Mouse (Mus musculus): Measurements from ENCODE around the gene Eef1akmt3. TPM values are rescaled to one million over a fixed set of nuclear protein-coding genes. Genes with fewer than 3 reads are reported as not detected.

Gene Eef1akmt3
- polyA plus RNA-seq, 1 experiment from 2014 or later, result 0.14 TPM

DNA sequence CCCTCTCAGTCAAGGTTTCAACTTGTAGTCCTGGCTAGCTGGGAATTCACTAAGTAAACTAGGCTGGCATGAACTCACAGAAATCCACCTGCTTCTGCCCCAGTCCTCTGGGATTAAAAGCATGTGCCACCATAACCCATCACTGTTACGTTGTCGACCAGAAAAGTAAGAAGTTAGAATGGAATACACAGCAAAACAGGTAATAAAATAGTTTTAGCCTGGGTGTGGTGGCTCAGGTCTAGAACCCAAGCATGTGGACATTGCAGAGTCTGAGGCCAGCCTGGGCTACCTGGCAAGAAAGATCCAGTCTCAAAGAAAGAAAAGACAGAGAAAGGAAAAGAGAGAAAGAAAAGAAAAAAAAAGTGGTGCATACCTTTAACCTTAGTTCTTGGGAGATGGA lies 20.2 kb upstream of the Eef1akmt3 start:
- 54% methylated on average over 2 of the region's 2 CpGs for WGBS (ENCODE audit: insufficient replicate concordance)
- Histone ChIP-seq H3K27ac (replicated peaks) (no peak overlapping the region), H3K4me3 (replicated peaks) (no peak overlapping the region), H3K9me3 (replicated peaks) (no peaks in the 10 kb centered on the region), H3K27me3 (peaks cover 61% of the 10 kb centered on the region), H3K4me2 (no peak overlapping the region), H3K4me1 (replicated peaks) (peaks cover 62% of the 10 kb centered on the region), H3K36me3 (replicated peaks) (peaks cover 18% of the 10 kb centered on the region), H3K9ac (no peak overlapping the region)
- no peak for ATAC-seq (ENCODE audit: insufficient read depth)

DNA sequence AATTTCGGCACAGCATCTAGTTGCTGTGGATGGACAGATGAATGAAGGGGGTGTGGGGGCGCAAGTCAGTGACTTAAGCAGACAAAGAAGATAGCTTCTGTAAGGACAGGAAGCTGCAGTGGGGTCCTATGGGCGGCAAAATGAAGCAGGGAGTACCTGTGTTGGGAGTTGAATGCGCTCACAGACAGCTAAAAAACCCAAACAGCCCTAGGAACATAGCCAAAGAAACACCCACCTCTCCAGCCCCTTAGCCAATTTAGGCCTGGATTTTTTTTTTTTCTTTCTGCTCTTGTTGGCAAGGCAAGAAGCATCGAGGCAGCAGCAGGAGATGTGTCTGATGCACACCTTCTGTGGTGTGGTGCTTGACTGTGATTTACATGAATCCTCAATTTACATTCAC lies 19.8 kb upstream of the Eef1akmt3 start:
- no peak overlapping the region for H3K4me3 ChIP-seq (replicated peaks)
- H3K27me3 ChIP-seq, result peaks cover 66% of the 10 kb centered on the region
- H3K4me1 ChIP-seq (replicated peaks), result peaks cover 59% of the 10 kb centered on the region
- H3K36me3 ChIP-seq (replicated peaks), result peaks cover 14% of the 10 kb centered on the region
- WGBS (ENCODE audit: insufficient replicate concordance), result 51% methylated on average over 5 of the region's 5 CpGs
- H3K9me3 ChIP-seq (replicated peaks), result no peaks in the 10 kb centered on the region
- no peak overlapping the region for H3K27ac ChIP-seq (replicated peaks)
- no peak overlapping the region for H3K4me2 ChIP-seq
- no peak for ATAC-seq (ENCODE audit: insufficient read depth)
- H3K9ac ChIP-seq, result no peak overlapping the region

DNA sequence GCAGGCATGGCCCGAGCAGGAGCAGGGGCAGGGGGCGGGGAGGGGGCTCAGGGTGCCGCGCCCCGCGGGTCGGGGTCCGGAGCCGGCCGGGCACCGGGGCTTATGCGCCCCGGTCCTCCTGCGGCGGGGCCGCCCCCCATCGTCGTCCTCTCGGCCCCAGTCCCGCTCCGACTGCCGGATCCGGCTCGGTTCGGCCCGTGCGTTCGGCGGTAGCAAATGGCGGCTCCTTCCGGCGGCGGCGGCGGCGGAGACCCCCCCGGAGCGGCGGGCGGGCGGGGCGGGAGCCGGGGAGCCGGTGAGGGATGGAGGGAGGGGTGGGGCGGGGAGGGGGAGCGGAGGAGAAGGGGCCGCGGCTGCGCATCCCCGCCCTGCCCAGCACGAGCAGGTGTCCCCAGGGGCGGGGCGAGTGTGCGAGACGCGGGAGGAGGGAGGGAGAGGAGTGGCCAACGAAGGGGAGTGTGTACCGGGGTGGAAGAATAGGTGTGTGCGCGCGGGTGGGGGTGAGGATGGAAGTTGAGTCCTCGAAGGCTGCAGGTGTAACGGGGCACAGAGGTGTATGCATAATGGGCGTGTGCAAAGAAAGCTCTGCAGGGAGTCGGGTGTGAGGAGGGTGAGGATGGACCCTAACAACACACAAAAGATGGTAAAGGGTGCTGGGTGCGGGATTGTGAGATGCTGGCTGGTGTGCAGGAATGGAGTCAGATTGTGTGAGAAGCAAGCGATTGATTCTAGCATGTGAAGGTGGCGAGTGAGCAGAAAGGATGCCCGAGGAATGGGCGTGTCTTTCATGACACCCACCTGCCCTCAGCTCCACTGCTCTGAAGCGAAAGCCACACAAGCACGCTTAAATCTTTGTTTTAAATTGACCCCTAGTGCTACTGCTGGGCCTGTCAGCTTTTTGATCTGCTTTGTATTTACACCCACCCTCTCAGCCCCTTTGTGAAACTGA lies 18.9 kb upstream of the Eef1akmt3 start, which contains the start of gene March9:
Gene March9, minus strand, starts transcription at position 217 of the 949 bp plus-strand sequence.
- H3K36me3 ChIP-seq (replicated peaks), result peaks cover 6% of the 10 kb centered on the region
- H3K4me2 ChIP-seq, result peak within 1 kb of the TSS; percentile 89
- H3K4me1 ChIP-seq (replicated peaks), result peaks cover 50% of the 10 kb centered on the region
- H3K27ac ChIP-seq (replicated peaks), result no peak within 1 kb of the TSS
- H3K4me3 ChIP-seq (replicated peaks), result peak within 1 kb of the TSS; percentile 61
- H3K27me3 ChIP-seq, result peaks cover 74% of the 10 kb centered on the region
- H3K9ac ChIP-seq, result peak within 1 kb of the TSS; percentile 27; the same call in 1 of the 2 replicates
- 2% methylated on average over 57 of the region's 72 CpGs for WGBS (ENCODE audit: insufficient replicate concordance)
- no peak for ATAC-seq (ENCODE audit: insufficient read depth)
- no peaks in the 10 kb centered on the region for H3K9me3 ChIP-seq (replicated peaks)

DNA sequence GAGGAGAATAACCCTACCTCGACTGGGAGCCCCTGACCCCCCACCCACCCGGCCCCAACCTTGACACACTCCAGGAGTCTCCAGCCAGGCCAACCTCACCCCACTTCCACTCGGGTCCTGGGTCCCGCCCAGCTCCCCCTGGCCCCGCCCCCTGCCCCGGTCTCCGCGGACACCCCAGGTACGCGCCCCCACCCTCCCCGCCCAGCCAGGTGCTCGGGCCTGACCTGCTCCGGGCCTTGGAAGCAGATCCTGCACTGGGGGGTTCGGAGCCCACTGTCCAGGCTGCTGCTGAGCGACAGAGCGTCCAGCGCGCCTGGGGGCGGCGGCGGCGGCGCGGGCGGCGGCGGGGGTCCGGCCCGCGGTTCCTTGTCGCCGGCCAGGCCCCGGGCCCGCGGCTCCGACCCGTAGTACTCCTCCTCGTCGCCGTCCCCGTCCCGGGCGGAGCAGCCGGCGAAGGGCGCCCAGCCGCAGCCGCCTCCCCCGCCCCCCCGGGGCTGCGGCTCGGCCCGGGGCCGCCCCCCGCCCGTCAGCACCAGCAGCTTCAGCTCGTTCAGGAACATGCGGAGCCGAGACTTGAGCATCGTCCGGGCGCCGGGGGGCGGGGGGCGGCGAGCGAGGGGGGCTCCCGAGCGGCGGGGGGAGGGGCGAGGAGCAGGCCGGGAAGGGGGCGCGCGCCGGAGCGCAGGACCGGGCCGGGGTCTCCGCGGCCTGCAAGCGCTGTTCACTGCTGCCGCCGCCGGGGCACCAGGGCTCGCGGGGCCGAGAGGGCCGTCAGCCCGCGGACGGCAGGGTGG lies 18.1 kb upstream of the Eef1akmt3 start:
- no peaks in the 10 kb centered on the region for H3K36me3 ChIP-seq (replicated peaks)
- H3K27me3 ChIP-seq, result peaks cover 83% of the 10 kb centered on the region
- under 1% methylated on average over 82 of the region's 92 CpGs for WGBS (ENCODE audit: insufficient replicate concordance)
- no peak overlapping the region for H3K27ac ChIP-seq (replicated peaks)
- H3K4me2 ChIP-seq, result peak overlapping the region; percentile 89
- no peak for ATAC-seq (ENCODE audit: insufficient read depth)
- peak overlapping the region; percentile 27; the same call in 1 of the 2 replicates for H3K9ac ChIP-seq
- peak overlapping the region; percentile 61 for H3K4me3 ChIP-seq (replicated peaks)
- no peaks in the 10 kb centered on the region for H3K9me3 ChIP-seq (replicated peaks)
- H3K4me1 ChIP-seq (replicated peaks), result peaks cover 42% of the 10 kb centered on the region

DNA sequence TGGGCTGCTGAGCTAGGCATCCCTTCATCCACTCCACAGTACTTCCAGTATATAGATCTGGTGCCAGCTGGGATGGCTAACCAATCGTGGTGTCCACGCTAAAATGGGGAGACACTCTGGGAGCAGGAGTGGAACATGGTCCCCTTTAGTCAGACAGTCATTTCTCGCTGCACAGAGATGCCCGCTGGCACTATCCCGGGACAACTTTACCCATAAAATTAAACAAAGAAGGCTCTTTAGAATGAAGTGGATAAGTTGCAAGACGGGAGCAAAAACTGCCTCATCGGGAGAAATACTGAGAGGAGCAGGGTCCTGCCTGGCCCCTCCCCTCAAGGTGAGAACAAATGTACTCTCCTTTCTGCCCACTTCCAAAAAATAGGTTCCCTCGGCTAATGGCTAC lies 17.4 kb upstream of the Eef1akmt3 start:
- Histone ChIP-seq H3K4me1 (replicated peaks) (peaks cover 35% of the 10 kb centered on the region), H3K4me3 (replicated peaks) (peak overlapping the region; percentile 61; the same call in 1 of the 2 replicates), H3K27ac (replicated peaks) (no peak overlapping the region), H3K9ac (no peak overlapping the region), H3K9me3 (replicated peaks) (no peaks in the 10 kb centered on the region), H3K36me3 (replicated peaks) (no peaks in the 10 kb centered on the region), H3K27me3 (peaks cover 89% of the 10 kb centered on the region), H3K4me2 (peak overlapping the region; percentile 89)
- WGBS (ENCODE audit: insufficient replicate concordance), result 11% methylated on average over 8 of the region's 8 CpGs
- ATAC-seq (ENCODE audit: insufficient read depth), result no peak

DNA sequence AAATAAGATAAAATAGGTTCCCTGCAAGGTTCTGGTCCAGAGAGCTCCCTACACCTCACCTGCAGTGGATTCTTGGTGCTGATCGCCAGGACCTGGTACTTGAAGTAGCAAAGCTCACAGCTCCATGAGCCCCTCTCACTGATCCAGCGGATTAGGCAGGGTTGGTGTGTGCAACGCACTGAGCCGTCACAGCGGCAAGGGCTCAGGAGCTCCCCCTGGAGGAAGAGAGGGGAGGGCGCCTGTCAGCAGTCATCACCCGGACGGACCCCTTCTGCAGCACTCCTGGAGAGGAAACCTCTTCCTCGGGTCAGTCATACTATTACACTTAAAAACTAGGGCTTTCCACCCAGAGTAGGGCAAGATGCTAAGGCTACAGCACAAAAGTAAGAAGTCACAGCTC lies 16.8 kb upstream of the Eef1akmt3 start:
- no peak for ATAC-seq (ENCODE audit: insufficient read depth)
- Histone ChIP-seq H3K4me2 (peak overlapping the region; percentile 89), H3K36me3 (replicated peaks) (no peaks in the 10 kb centered on the region), H3K27ac (replicated peaks) (no peak overlapping the region), H3K9me3 (replicated peaks) (no peaks in the 10 kb centered on the region), H3K4me1 (replicated peaks) (peaks cover 30% of the 10 kb centered on the region), H3K4me3 (replicated peaks) (no peak overlapping the region), H3K27me3 (peaks cover 95% of the 10 kb centered on the region), H3K9ac (no peak overlapping the region)
- 2% methylated on average over 9 of the region's 9 CpGs for WGBS (ENCODE audit: insufficient replicate concordance)

DNA sequence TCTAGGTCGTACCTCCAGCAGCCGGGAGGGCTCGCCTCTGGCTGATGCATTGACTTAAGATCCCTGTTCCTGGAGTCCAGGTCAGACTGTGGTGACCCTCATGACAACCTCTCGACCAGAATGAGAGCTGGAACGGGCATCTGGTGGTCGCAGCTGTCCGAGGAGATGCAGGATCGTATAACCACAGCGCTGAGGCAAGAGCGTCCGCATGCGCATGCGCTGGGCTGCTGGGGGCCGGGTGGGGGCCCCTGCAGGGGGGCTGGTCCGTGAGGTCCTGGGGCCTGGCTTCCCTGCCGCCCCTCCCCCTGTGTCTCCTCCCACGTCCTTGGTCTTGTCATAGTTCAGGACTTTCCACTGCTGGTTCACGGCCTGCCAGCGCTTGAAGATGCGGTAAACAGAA lies 15.2 kb upstream of the Eef1akmt3 start:
- Histone ChIP-seq H3K4me3 (replicated peaks) (no peak overlapping the region), H3K27ac (replicated peaks) (no peak overlapping the region), H3K4me2 (no peak overlapping the region), H3K9ac (no peak overlapping the region), H3K36me3 (replicated peaks) (no peaks in the 10 kb centered on the region), H3K9me3 (replicated peaks) (no peaks in the 10 kb centered on the region), H3K4me1 (replicated peaks) (peaks cover 20% of the 10 kb centered on the region), H3K27me3 (peaks cover 99% of the 10 kb centered on the region)
- no peak for ATAC-seq (ENCODE audit: insufficient read depth)
- 78% methylated on average over 20 of the region's 20 CpGs for WGBS (ENCODE audit: insufficient replicate concordance)

DNA sequence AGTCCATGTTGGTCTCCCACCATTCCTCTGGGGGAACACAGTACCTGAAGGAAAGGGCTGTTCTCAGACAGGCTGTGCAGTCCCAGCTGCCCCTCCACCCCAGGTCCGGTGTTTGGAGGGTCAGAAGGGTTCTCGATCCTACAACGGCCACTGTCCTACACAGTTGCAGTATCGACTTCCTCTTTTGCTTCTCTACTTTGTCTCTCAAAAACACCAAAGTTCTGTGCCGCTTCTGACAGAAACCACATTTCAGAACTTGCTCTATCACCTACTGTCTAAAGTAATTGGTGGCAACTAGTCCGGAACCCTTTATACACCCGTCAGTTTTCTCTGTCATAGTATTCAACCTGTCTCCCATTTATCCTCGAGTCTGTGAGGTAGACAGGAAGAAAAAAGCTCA lies 14.1 kb upstream of the Eef1akmt3 start:
- Histone ChIP-seq H3K4me1 (replicated peaks) (peaks cover 19% of the 10 kb centered on the region), H3K9me3 (replicated peaks) (no peaks in the 10 kb centered on the region), H3K27ac (replicated peaks) (no peak overlapping the region), H3K4me3 (replicated peaks) (no peak overlapping the region), H3K27me3 (peaks cover 99% of the 10 kb centered on the region), H3K9ac (no peak overlapping the region), H3K36me3 (replicated peaks) (no peaks in the 10 kb centered on the region), H3K4me2 (no peak overlapping the region)
- WGBS (ENCODE audit: insufficient replicate concordance), result 37% methylated on average over 8 of the region's 8 CpGs
- no peak for ATAC-seq (ENCODE audit: insufficient read depth)

DNA sequence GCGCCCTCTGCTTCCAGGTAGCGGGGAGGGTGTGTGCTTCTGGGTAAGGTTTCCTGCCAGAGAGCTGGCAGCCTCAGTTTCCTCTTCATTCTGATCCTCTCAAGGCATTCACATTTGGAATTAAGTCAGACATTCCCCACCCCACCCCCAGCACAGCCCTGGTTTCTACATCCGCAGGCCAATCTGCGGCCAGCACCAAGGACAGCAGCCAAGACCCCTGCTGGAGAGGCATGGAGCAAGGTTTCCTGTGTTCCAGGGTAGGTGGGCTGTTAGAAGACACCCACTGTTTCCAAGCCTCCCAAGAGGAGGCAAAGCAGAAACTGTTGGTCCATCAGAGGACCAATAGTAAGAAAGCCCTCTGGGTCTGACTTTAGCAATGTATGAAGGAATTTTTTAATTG lies 13.3 kb upstream of the Eef1akmt3 start:
- H3K9ac ChIP-seq, result no peak overlapping the region
- no peak overlapping the region for H3K4me2 ChIP-seq
- no peak overlapping the region for H3K27ac ChIP-seq (replicated peaks)
- peaks cover 15% of the 10 kb centered on the region for H3K4me1 ChIP-seq (replicated peaks)
- H3K4me3 ChIP-seq (replicated peaks), result no peak overlapping the region
- ATAC-seq (ENCODE audit: insufficient read depth), result no peak
- WGBS (ENCODE audit: insufficient replicate concordance), result 49% methylated on average over 4 of the region's 4 CpGs
- H3K9me3 ChIP-seq (replicated peaks), result no peaks in the 10 kb centered on the region
- H3K36me3 ChIP-seq (replicated peaks), result no peaks in the 10 kb centered on the region
- H3K27me3 ChIP-seq, result peaks cover 99% of the 10 kb centered on the region

DNA sequence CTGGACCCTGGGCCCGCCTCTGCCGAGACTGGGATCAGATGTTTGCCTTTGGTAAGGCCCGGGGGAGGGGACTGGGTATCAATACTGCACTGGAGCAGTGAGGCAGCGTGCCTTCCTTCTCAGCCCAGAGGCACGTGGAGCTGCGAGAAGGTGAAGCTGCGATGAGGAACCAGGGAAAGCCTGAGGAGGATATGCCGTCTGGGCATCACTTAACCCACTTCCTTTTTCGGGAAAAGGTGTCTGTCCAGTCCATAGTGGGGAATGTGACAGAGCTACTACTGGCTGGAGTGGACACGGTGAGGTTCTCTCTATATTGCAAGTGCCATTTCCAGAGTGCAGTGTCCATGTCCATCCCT lies 8.8 kb upstream of the Eef1akmt3 start:
- no peak overlapping the region for H3K4me2 ChIP-seq
- 11% methylated on average over 10 of the region's 10 CpGs for WGBS (ENCODE audit: insufficient replicate concordance)
- H3K27ac ChIP-seq (replicated peaks), result no peak overlapping the region
- H3K27me3 ChIP-seq, result peaks cover 83% of the 10 kb centered on the region
- no peak overlapping the region for H3K4me3 ChIP-seq (replicated peaks)
- H3K36me3 ChIP-seq (replicated peaks), result no peaks in the 10 kb centered on the region
- ATAC-seq (ENCODE audit: insufficient read depth), result no peak; the same call in 1 of the 2 replicates
- H3K9me3 ChIP-seq (replicated peaks), result no peaks in the 10 kb centered on the region
- peaks cover 8% of the 10 kb centered on the region; the same call in 1 of the 2 replicates for H3K4me1 ChIP-seq (replicated peaks)
- no peak overlapping the region for H3K9ac ChIP-seq

Measured in liver, embryonic 15.5 days (tissue).